Mouse (Mus musculus) E14TG2a.4 (cell line): Measurements from ENCODE around the gene Nop10.

ENCODE experiments used
- CTCF ChIP-seq: conservative IDR thresholded peaks from 2 replicates; pipeline ENCODE4 v1.5.1; 2014; ENCODE audit warnings: low read length
- NANOG ChIP-seq: IDR thresholded peaks from 2 replicates; pipeline ENCODE4 v1.6.1; 2014; ENCODE audit warnings: borderline replicate concordance, low read length, mixed read lengths

- TF ChIP-seq CTCF (no peak), NANOG (no peak)
Measured at GRCm38 (mm10) chr2:112238006-112238405, 23.7 kb upstream of the Nop10 start.
